Mouse (Mus musculus) heart, embryonic 12.5 days (tissue): Measurements from ENCODE around the gene Stxbp1. TPM values are rescaled to one million over a fixed set of nuclear protein-coding genes. Genes with fewer than 3 reads are reported as not detected.

Source experiments
- ATAC-seq: fragments of 200-750 bp; cut with Nextera tagmentation; 2 replicates; pipeline ENCODE4 v1.8.0; 2017; ENCODE audit warnings: moderate TSS enrichment, moderate library complexity; ENCODE audit not compliant: insufficient number of reproducible peaks, low FRiP score
- H3K27ac ChIP-seq: fragments of 300-500 bp; sonication (generic); 2 replicates; pipeline ENCODE4 v1.5.1; 2016; ENCODE audit warnings: mild to moderate bottlenecking, moderate library complexity; ENCODE audit not compliant: poor library complexity, severe bottlenecking
- H3K27me3 ChIP-seq: fragments of 300-500 bp; sonication (generic); replicated peaks from 2 replicates; pipeline ENCODE4 v1.6.1; 2016; ENCODE audit warnings: mild to moderate bottlenecking, moderate library complexity
- H3K36me3 ChIP-seq: fragments of 300-500 bp; sonication (generic); 2 replicates; pipeline ENCODE4 v1.6.1; 2016; ENCODE audit warnings: mild to moderate bottlenecking, moderate library complexity
- H3K4me1 ChIP-seq: fragments of 300-500 bp; sonication (generic); replicated peaks from 2 replicates; pipeline ENCODE4 v1.6.1; 2016; ENCODE audit warnings: mild to moderate bottlenecking
- H3K4me2 ChIP-seq: fragments of 300-500 bp; sonication (generic); 2 replicates; pipeline ENCODE4 v1.6.1; 2016; ENCODE audit warnings: mild to moderate bottlenecking, moderate library complexity
- H3K4me3 ChIP-seq: fragments of 300-500 bp; sonication (generic); 2 replicates; pipeline ENCODE4 v1.5.1; 2016; ENCODE audit warnings: mild to moderate bottlenecking
- H3K9ac ChIP-seq: fragments of 300-500 bp; sonication (generic); 2 replicates; pipeline ENCODE4 v1.6.1; 2016; ENCODE audit warnings: mild to moderate bottlenecking, moderate library complexity
- H3K9me3 ChIP-seq: fragments of 300-500 bp; sonication (generic); replicated peaks from 2 replicates; pipeline ENCODE4 v1.6.1; 2016; ENCODE audit warnings: mild to moderate bottlenecking, moderate library complexity
- WGBS: fragments of 180-500 bp; shearing (Covaris S2); methylation state at CpG from one replicate; pipeline ENCODE4 v1.1.7; 2016; 5-methylcytosine and 5-hydroxymethylcytosine counted together
- polyA plus RNA-seq: library from polyadenylated mRNA; unstranded; fragments of >200 nt; fragmentation: Nextera tagmentation; extraction: Ambion mirVana; gene quantifications from 2 replicates; pipeline ENCODE4 v1.2.1, GENCODE M21; 2016

Stxbp1 gene
- polyA plus RNA-seq, 1 experiment from 2014 or later, result 31.1 TPM

- 23% methylated on average over 13 of the region's 21 CpGs for WGBS
- H3K27me3 ChIP-seq, result no peaks in the 10 kb centered on the region
- H3K4me1 ChIP-seq, result peaks cover 94% of the 10 kb centered on the region
- peak; percentile 49 for ATAC-seq
- peak overlapping the region; percentile 59 for H3K9ac ChIP-seq
- H3K4me2 ChIP-seq, result peak overlapping the region; percentile 57
- 0 out of 2 replicates have a peak, but pooled peaks cover 5% of the 10 kb centered on the region for H3K36me3 ChIP-seq
- peak overlapping the region; percentile 95 for H3K27ac ChIP-seq
- no peaks in the 10 kb centered on the region for H3K9me3 ChIP-seq
- H3K4me3 ChIP-seq, result no peak overlapping the region
Observed at GRCm38 (mm10) chr2:32882283-32883043, 35.4 kb upstream of the Stxbp1 start.

GRCm38 (mm10) chr2:32881723-32882122, 34.7 kb upstream of the Stxbp1 start:
- no peaks in the 10 kb centered on the region for H3K9me3 ChIP-seq
- WGBS, result 21% methylated on average over 3 of the region's 3 CpGs
- H3K27ac ChIP-seq, result peak overlapping the region; percentile 95
- 0 out of 2 replicates have a peak, but pooled peaks cover 5% of the 10 kb centered on the region for H3K36me3 ChIP-seq
- no peak overlapping the region for H3K4me3 ChIP-seq
- peaks cover 91% of the 10 kb centered on the region for H3K4me1 ChIP-seq
- no peaks in the 10 kb centered on the region for H3K27me3 ChIP-seq
- peak overlapping the region; percentile 81; the same call in 1 of the 2 replicates for H3K4me2 ChIP-seq
- H3K9ac ChIP-seq, result peak overlapping the region; percentile 51; the same call in 1 of the 2 replicates
- peak; percentile 58; the same call in 1 of the 2 replicates for ATAC-seq

- H3K4me2 ChIP-seq, result peak overlapping the region; percentile 81
- no peaks in the 10 kb centered on the region for H3K27me3 ChIP-seq
- H3K36me3 ChIP-seq, result 0 out of 2 replicates have a peak, but pooled peaks cover 1% of the 10 kb centered on the region
- H3K27ac ChIP-seq, result peak overlapping the region; percentile 95
- peak overlapping the region; percentile 51; the same call in 1 of the 2 replicates for H3K9ac ChIP-seq
- peak; percentile 26; the same call in 1 of the 2 replicates for ATAC-seq
- H3K4me1 ChIP-seq, result peaks cover 87% of the 10 kb centered on the region
- H3K4me3 ChIP-seq, result no peak overlapping the region
- WGBS, result 47% methylated on average over 6 of the region's 6 CpGs
- no peaks in the 10 kb centered on the region for H3K9me3 ChIP-seq
Observed at GRCm38 (mm10) chr2:32881054-32881453, 34.0 kb upstream of the Stxbp1 start.

- Histone ChIP-seq H3K4me1 (peaks cover 81% of the 10 kb centered on the region), H3K4me3 (peak overlapping the region; percentile 76; the same call in 1 of the 2 replicates), H3K36me3 (no peaks in the 10 kb centered on the region), H3K9ac (peak overlapping the region; percentile 90; the same call in 1 of the 2 replicates), H3K27ac (peak overlapping the region; percentile 95), H3K9me3 (no peaks in the 10 kb centered on the region), H3K27me3 (no peaks in the 10 kb centered on the region), H3K4me2 (peak overlapping the region; percentile 81)
- 60% methylated on average over 5 of the region's 5 CpGs for WGBS
- ATAC-seq, result no peak
Observed at GRCm38 (mm10) chr2:32879593-32879992, 32.5 kb upstream of the Stxbp1 start.

- Histone ChIP-seq H3K4me1 (peaks cover 80% of the 10 kb centered on the region), H3K4me2 (peak overlapping the region; percentile 81), H3K9ac (peak overlapping the region; percentile 90), H3K27ac (peak overlapping the region; percentile 92; the same call in 1 of the 2 replicates), H3K27me3 (no peaks in the 10 kb centered on the region), H3K4me3 (peak overlapping the region; percentile 76), H3K36me3 (no peaks in the 10 kb centered on the region), H3K9me3 (no peaks in the 10 kb centered on the region)
- no peak for ATAC-seq
- 62% methylated on average over 3 of the region's 3 CpGs for WGBS
Observed at GRCm38 (mm10) chr2:32878396-32878795, 31.4 kb upstream of the Stxbp1 start.

- ATAC-seq, result no peak
- peaks cover 75% of the 10 kb centered on the region for H3K4me1 ChIP-seq
- no peaks in the 10 kb centered on the region for H3K36me3 ChIP-seq
- peak overlapping the region; percentile 81 for H3K4me2 ChIP-seq
- peak overlapping the region; percentile 92 for H3K27ac ChIP-seq
- H3K4me3 ChIP-seq, result peak overlapping the region; percentile 76
- no peaks in the 10 kb centered on the region for H3K27me3 ChIP-seq
- H3K9me3 ChIP-seq, result no peaks in the 10 kb centered on the region
- peak overlapping the region; percentile 90 for H3K9ac ChIP-seq
- WGBS, result 32% methylated on average over 6 of the region's 6 CpGs
Observed at GRCm38 (mm10) chr2:32877761-32878393, 30.8 kb upstream of the Stxbp1 start.

GRCm38 (mm10) chr2:32877303-32877702, 30.3 kb upstream of the Stxbp1 start:
- Histone ChIP-seq H3K9ac (peak overlapping the region; percentile 90), H3K27ac (peak overlapping the region; percentile 92), H3K27me3 (no peaks in the 10 kb centered on the region), H3K9me3 (no peaks in the 10 kb centered on the region), H3K36me3 (no peaks in the 10 kb centered on the region), H3K4me2 (peak overlapping the region; percentile 81), H3K4me3 (peak overlapping the region; percentile 76), H3K4me1 (peaks cover 69% of the 10 kb centered on the region)
- 15% methylated on average over 5 of the region's 5 CpGs for WGBS
- ATAC-seq, result no peak

GRCm38 (mm10) chr2:32876490-32877302, 29.7 kb upstream of the Stxbp1 start:
- H3K9me3 ChIP-seq, result no peaks in the 10 kb centered on the region
- H3K27me3 ChIP-seq, result no peaks in the 10 kb centered on the region
- peak overlapping the region; percentile 90 for H3K9ac ChIP-seq
- no peaks in the 10 kb centered on the region for H3K36me3 ChIP-seq
- peaks cover 63% of the 10 kb centered on the region for H3K4me1 ChIP-seq
- peak overlapping the region; percentile 76 for H3K4me3 ChIP-seq
- ATAC-seq, result no peak
- H3K27ac ChIP-seq, result peak overlapping the region; percentile 92
- 2% methylated on average over 20 of the region's 20 CpGs for WGBS
- peak overlapping the region; percentile 81 for H3K4me2 ChIP-seq

- Histone ChIP-seq H3K4me1 (peaks cover 55% of the 10 kb centered on the region), H3K27me3 (no peaks in the 10 kb centered on the region), H3K4me3 (peak within 1 kb of the TSS; percentile 76), H3K9me3 (no peaks in the 10 kb centered on the region), H3K4me2 (peak within 1 kb of the TSS; percentile 81), H3K9ac (peak within 1 kb of the TSS; percentile 90), H3K27ac (peak within 1 kb of the TSS; percentile 92), H3K36me3 (no peaks in the 10 kb centered on the region)
- WGBS, result under 1% methylated on average over 60 of the region's 68 CpGs
- ATAC-seq, result peak; percentile 88
Observed at GRCm38 (mm10) chr2:32875675-32876489, 28.8 kb upstream of the Stxbp1 start, which contains the start of gene Fam129b. Gene Fam129b (plus strand): TSS chr2:32876114.
